Mouse (Mus musculus): Measurements from ENCODE around the gene Olfr1404. TPM values are rescaled to one million over a fixed set of nuclear protein-coding genes. Genes with fewer than 3 reads are reported as not detected.

Gene Olfr1404
- not detected in 2 replicates for total RNA-seq (2017)

DNA sequence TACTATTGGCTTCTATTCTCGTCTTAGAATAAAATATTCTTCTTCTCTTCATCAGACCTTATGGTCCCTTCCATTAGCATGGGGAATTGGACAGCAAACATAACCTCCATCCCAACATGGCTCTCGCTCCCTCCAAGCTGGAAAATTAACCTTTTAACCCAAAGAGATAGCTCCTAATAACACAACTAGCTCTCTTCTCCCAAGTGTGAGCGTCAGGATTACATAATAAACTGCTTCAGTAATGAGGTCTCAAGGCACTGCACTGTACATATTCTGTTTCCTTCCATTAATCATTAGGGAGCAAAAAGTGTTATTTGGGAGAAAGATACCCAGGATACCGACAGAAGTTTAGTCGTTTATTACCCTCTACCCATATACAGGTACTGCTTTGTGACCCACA is at the start of gene Olfr1404:
Olfr1404 (plus strand) TSS at position 301 of the 400 bp plus-strand sequence.
- no peak for ATAC-seq (replicated peaks; ENCODE audit: low read depth, poor library complexity, severe bottlenecking)

DNA sequence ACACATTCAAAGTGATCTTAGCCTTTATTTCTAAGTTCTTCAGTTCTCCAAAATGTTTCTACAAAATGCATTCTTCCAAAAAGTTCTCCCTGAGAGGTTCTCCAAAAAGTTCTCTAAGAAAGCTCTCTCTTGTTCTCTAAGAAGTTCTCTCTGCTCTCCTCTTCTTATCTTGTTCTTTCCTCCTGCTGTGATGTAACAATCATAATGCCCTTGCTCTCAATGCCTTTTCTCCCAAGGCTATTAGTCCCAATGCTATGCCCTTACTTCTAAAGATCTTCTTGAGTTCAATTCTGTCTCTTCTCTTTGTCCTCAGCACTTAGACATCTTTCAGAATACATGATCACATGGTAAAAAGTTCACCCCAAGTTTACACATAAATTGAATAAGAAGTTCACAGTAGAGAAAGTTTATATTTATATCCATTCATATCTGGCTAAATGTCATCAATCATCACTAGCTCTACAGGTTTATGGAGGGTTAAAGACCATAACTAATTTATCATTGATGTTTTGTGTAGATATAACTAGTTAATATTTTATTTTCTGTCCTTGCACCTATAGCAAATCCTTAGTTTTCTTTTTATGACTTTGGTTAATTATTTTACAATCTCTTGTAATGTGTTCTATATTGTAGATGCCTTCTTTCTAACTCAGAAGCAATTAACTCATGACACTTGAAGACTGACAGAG is 37.9 kb upstream of the Olfr1404 start:
- ATAC-seq (replicated peaks; ENCODE audit: low read depth, poor library complexity, severe bottlenecking) = no peak

DNA sequence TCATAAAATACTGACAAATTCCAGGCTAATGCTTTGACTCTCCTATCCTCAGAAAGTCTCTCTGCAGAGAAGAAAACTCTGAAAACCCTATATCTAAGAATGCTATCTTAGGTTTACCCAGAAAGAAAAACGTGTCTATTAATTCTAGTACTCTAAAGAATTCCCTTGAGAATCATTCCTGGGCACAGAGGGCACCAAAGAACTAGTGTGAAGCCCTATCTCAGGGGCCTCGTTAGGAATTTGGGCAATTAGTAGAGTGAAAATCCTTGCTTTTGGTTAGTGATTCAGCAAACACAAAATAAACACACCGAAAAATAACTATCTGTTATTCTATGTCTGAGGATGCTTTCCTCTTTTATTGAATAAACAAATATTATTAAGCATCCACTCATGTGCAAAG is 21.7 kb upstream of the Olfr1404 start, which contains the start of gene Olfr1406:
Olfr1406 (minus strand) TSS at position 101 of the 400 bp plus-strand sequence.
- ATAC-seq (replicated peaks; ENCODE audit: low read depth, poor library complexity, severe bottlenecking) = no peak

GRCm38 (mm10) chr1:173192059-173192458 is 20.1 kb upstream of the Olfr1404 start:
- ATAC-seq (replicated peaks; ENCODE audit: low read depth, poor library complexity, severe bottlenecking) = peak; percentile 78; the same call in 1 of the 2 replicates

GRCm38 (mm10) chr1:173196359-173196758 is 15.8 kb upstream of the Olfr1404 start:
- ATAC-seq (replicated peaks; ENCODE audit: low read depth, poor library complexity, severe bottlenecking) = no peak; the same call in 1 of the 2 replicates

DNA sequence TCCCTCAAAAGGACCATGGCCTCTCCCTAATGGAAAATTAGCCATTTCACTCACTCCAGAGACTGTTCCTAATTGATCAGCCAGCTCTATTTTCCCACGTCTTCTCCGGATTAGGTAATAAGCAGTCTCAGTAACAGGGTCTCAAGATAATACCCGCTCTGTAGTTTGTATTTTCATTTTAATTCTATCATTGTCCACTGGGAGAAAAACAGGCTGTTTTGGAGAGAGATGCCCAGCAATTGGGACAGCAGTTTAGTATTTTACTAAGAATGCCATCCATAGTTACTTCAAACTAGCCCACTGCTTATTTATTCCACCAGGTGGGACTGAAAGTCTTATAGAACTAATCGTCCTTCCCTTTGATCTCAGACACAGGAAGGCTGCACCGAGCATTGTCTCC is 14.7 kb upstream of the Olfr1404 start, which contains the start of gene Olfr218:
Olfr218 (plus strand) TSS at position 301 of the 400 bp plus-strand sequence.
- ATAC-seq (replicated peaks; ENCODE audit: low read depth, poor library complexity, severe bottlenecking) = no peak

DNA sequence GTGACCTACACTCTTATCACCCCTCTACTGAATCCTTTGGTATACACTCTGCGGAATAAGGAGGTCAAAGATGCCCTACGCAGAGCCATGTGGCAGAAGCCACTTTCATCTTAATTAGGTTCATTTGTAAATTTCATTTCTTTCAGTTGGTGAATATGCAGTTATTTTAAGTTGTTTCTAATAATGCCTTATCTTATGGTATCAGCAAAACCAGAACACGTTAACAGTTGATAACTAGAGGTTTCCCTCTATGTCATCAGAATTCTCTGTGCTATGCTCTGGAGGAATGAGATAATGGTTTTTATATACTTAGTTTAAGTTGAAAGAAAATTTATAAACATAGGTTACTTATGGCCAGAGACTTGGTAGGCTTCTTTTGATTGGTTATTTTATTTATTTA is 4.3 kb downstream of the Olfr1404 start:
- ATAC-seq (replicated peaks; ENCODE audit: low read depth, poor library complexity, severe bottlenecking) = 0 out of 2 replicates have a peak, but pooled peaks have one; percentile 22

GRCm38 (mm10) chr1:173227081-173227480 is 14.9 kb downstream of the Olfr1404 start, which contains the start of gene Fcer1a:
Gene Fcer1a (minus strand): TSS chr1:173227214.
- peak; percentile 47; the same call in 1 of the 2 replicates for ATAC-seq (replicated peaks; ENCODE audit: low read depth, poor library complexity, severe bottlenecking)

DNA sequence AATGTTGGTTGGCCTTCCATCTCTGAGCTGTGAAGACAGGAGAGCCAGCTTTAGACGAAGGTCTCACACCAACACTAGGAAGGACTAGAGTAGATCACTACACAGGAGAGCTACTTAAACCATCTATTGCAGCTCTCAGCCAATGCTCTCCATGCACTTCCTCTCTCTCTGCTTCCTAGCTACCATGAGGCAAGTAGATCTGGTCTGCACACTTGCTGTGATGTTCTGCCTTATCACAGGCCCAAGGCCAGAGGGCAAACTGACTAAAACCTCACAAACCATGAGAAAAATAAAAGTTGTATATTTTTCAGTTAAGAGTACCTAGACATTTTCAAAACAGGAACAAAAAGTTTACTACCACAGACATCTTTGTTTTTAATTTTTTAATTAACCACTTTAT is 24.8 kb downstream of the Olfr1404 start:
- peak; percentile 72 for ATAC-seq (replicated peaks; ENCODE audit: low read depth, poor library complexity, severe bottlenecking)

DNA sequence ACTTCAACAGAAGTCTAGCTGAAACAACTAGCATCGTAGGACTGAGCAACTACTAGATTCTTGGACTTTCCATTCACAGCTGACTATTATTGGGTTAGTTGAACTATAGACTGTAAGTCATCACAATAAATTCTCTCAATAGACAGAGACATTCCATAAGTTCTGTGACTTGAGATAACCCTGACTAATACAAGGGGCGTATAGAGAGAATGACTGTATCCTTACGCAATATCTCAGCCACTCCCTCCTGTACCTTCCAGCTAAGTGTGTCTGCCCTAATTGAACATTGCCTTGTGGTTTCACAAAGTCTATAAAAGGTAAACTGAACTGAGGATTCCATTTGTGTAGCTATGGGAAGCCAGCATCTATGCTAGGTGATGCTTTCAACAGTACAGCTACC is 37.7 kb downstream of the Olfr1404 start:
- no peak for ATAC-seq (replicated peaks; ENCODE audit: low read depth, poor library complexity, severe bottlenecking)

DNA sequence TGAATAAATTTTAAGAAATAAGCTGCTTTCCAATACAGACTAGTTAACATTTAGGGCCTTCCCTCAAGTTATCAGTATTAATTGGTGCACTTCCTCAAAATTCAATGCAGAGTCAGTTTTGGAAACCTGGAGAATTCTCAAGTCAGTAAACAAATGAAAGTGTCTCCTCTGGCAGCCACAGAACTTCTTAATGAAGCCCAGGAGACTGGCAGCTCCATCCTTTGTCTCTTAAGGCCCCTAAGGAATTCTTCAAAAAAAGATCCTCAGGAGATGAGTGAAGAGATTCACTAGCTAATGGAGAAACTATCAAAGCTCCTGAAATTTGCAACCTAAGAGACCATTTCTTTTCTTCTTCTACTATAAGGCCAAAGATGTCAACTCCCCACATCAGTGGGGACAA is 53.5 kb downstream of the Olfr1404 start, which contains the start of gene Olfr418:
Olfr418 (plus strand) TSS at position 301 of the 400 bp plus-strand sequence.
- ATAC-seq (replicated peaks; ENCODE audit: low read depth, poor library complexity, severe bottlenecking) = no peak

Other genes with a start within 250 kb of the Olfr1404 start
- gene Olfr1408, start 75.0 kb upstream of the Olfr1404 start, total RNA-seq (2017) = not detected in 2 replicates
- gene Olfr1406, start 21.8 kb upstream of the Olfr1404 start, total RNA-seq (2017) = not detected in 2 replicates
- not detected in 2 replicates for gene Olfr218, start 14.6 kb upstream of the Olfr1404 start, total RNA-seq (2017)
- 1.7 and 5.8 TPM in 2 replicates for gene Fcer1a, start 14.8 kb downstream of the Olfr1404 start, total RNA-seq (2017)
- gene Olfr418, start 53.6 kb downstream of the Olfr1404 start, total RNA-seq (2017) = not detected in 2 replicates
- gene Mptx2, start 65.4 kb downstream of the Olfr1404 start, total RNA-seq (2017) = not detected in 2 replicates
- gene Ackr1, start 121.4 kb downstream of the Olfr1404 start, total RNA-seq (2017) = 0.37 TPM in 1 of 2 replicates, not detected in the other
- gene Aim2, start 138.5 kb downstream of the Olfr1404 start, total RNA-seq (2017) = 58.6 and 72.0 TPM in 2 replicates
- gene Cadm3, start 155.3 kb downstream of the Olfr1404 start, total RNA-seq (2017) = 0.05 TPM in 1 of 2 replicates, not detected in the other